Mouse (Mus musculus) cerebellum, adult 2 months (tissue): ENCODE data around the gene Def6.

Experiments used
- CTCF ChIP-seq: fragments of 200-500 bp; IDR thresholded peaks from 2 replicates; pipeline ENCODE4 v1.5.1; 2011; ENCODE audit warnings: low read depth, mild to moderate bottlenecking, control low read depth, low read length, moderate library complexity, borderline replicate concordance; ENCODE audit not compliant: insufficient read depth
- POLR2A ChIP-seq: fragments of 200-500 bp; IDR thresholded peaks from 2 replicates; pipeline ENCODE4 v1.6.1; 2011; ENCODE audit warnings: low read length, control low read depth, borderline replicate concordance; ENCODE audit not compliant: insufficient read depth

DNA sequence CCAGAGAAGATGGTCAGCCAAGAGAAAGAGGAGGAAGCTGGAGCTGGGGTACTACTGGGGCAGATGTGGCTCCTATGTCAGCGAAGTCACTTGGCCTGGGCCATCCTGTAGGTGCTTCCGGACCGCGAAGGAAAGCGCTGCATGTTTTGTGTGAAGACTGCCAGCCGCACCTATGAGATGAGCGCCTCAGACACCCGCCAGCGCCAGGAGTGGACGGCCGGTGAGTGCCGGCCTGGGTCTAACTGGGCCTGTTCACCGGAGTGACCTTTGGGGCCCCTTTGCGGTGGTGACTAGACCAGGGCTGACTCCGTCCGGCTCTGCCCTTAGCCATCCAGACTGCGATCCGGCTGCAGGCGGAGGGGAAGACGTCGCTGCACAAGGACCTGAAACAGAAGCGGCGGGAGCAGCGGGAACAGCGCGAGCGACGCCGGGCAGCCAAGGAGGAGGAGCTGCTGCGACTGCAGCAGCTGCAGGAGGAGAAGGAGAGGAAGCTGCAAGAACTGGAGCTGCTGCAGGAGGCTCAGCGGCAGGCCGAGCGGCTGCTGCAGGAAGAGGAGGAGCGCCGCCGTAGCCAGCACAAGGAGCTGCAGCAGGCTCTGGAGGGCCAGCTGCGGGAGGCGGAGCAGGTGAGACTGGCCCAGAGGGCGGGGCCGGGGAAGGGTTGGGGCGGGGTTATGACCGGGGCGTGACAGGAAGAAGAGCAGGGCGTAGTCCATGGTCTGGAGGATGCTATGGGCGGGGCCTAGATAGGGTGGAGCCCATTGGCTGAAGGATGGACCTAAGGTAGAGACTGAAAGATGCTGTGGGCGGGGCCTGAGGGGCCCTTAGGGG, 16.2 kb downstream of the Def6 start:
- peak; percentile 54; the same call in 1 of the 2 replicates for TF ChIP-seq POLR2A
- TF ChIP-seq CTCF: no peak
